Mouse (Mus musculus) cerebellum, postnatal 14 days (tissue): Measurements from ENCODE around the gene Nhs.

Experiments
- DNase-seq, 2 experiments: peaks; one replicate each; pipeline ENCODE4 v3.0.0; 2021; ENCODE audit warnings: mixed read lengths in 2 of 2

The Nhs gene

DNA sequence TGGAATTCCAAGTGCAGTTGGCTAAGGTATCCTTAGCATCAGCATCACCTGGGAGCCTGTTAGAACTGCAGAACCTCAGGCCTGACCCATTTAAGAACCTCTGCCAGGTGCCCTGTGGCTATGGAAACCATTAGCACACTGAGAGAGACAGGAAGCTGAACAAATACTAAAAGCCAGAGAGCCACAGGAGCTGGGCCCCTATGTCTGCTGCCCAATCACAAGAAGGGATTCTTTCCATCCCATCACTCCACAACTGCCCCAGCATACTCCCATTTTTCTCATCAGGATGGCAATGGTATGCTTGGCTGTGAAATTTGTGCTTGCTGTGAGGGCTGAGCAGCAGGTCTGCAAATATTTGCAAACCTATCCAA lies 232.9 kb downstream of the Nhs start:
- peak; percentile 6 to 10 for DNase-seq

DNA sequence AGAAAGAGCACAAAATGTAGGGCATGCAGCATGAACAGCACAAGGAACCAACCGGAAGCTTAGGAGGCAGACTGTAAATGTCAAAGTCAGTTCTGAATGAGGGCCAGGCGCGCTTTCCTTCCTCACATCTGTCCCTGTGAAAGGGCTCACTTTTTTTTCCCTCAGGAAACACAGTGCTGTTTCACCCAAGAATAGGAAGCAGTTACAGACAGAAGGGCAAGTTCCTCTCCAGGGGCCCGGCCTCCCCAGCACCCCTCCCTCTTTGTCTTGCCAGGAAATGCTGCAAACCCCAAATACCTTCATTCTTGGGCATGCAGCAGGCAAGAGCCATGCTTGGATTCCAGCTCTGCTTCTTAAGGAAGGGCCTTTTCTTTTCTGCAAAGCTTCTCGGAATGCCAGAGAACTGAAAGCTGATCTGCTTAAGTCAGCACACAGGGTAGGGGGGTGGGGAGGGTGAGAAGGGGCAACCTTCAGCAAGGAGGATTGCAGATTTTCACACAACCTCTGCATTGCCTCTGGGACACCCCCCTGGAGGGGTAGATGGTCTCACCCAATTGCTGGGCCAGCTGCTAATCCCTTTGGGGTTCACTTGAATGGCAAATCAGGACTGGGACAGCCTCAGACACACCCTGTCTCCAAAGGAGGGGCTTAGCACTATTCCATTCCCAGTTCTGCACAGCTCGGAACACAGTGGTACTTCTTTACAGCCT lies 233.4 kb downstream of the Nhs start:
- no peak for DNase-seq

DNA sequence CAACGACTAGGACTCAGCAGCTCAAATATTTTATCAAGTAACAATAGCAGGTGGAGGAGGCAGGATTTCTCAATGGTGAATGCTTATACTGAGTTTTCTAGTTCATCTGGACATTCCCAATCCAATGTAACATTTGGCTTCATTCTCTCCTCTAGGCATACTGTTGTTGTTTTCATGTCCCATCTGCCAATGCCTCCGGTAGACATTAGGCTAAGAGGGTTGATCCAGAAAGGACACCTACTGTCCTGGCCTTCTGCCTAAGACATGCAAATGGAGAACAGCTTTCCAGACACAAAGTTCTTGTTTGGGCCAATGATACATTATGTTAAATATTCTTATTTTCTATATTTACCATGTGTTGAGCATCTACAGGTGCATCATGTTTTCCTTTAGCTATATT lies 236.9 kb downstream of the Nhs start:
- peak; percentile 33 to 43 for DNase-seq

GRCm38 (mm10) chrX:161921581-161921980 lies 237.9 kb downstream of the Nhs start:
- no peak for DNase-seq

DNA sequence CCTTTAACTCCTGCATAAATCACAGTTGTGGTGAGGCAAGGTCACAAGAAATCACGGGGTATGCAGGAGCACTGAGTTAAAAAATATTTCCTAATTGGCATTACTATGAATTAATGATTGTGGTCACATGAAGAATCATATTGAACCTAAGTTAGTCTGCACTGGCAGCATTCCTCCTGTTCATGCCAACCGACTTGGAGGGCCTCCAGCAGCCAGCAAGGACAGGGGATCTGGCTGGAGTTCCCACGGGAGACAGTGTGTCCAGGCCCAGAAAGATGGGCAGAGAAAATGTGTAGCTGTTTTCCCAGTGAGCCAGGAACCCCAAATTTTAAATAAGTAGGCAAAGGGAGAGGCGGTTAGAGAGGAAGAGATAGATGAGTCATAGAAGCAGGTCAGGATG lies 249.6 kb downstream of the Nhs start:
- peak; percentile 42 to 48 for DNase-seq

- DNase-seq: peak; percentile 29 to 40
Observed at GRCm38 (mm10) chrX:161908652-161909403, 250.7 kb downstream of the Nhs start.

GRCm38 (mm10) chrX:161907595-161908592 lies 251.6 kb downstream of the Nhs start:
- peak; percentile 23 to 28 for DNase-seq

DNA sequence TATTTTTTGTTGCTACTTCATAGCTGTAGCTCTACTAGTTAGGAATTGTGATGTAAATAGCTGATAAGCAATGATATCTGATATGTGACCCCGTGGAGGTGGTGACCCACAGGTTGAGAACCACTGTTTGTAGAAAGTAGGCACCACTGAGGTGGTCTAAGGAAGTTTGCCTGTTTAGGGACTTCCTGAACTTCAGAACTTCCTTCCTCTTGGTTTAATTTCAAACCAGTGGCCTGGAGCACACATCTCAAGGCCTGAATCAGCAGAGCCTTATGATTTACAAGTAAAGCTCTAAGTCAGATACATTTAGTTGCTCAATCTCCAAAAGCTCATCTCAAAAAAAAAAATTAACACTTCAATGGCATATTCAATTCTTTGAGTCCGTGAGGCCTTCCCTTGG lies 265.1 kb downstream of the Nhs start:
- DNase-seq: no peak

GRCm38 (mm10) chrX:161883661-161884060 lies 275.9 kb downstream of the Nhs start:
- peak; percentile 7 to 18 for DNase-seq

DNA sequence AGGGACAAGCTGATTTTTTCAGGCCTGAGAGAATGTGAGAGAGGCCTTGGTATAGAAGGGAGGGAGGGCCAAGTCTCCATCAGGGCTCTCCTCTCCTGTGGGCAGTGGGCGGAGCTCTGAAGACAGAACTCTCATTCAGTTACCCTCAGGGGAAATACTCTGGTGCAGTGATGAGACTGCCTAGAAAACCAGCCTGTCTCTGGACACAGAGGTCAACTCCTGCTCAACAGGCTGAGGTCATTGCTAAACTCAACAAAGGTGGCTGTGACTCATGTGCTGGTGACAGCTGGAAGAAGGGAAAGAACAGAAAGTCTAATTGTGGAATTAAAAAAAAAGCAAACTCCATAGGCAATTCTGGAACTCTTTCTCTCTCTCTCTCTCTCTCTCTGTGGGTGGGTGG lies 282.4 kb downstream of the Nhs start:
- DNase-seq: no peak

DNA sequence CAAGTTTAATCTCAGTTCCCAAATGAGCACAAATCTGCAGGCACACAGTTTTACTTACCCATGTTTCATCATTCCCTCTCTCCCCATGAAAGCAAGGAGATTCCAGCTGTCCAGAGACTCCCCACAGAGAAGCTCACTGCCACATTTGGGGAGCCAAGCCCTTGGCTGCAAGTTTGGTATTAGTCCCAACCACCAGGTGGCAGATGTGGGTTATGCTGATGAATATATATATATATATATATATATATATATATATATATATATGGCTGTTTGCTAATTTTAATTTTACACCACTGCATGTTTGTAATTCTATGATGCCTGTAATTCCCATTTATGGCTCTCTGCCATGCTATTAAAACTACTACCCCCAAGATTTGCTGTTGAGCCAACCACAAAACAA lies 286.0 kb downstream of the Nhs start:
- DNase-seq: peak; percentile 10 to 49

DNA sequence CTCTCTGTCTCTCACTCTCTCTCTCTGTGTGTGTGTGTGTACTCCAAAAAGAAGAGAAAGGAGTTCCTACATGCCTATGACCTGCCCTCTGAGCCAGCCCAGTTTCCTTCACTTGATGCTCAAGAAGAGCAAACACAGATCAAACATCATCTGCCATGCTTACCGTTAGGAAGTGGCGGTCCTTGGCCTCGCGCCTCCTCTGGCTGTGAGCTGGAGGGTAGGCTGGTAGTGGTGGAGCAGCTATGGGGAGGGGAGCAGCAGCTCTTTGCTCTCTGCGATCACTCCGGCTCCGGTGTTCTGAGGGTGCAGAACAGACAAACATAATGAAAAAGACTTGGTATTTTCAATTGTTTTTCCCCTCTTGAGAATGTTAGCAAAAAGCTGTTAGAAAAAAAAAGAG lies 288.2 kb downstream of the Nhs start:
- DNase-seq: peak; percentile 33 to 54

DNA sequence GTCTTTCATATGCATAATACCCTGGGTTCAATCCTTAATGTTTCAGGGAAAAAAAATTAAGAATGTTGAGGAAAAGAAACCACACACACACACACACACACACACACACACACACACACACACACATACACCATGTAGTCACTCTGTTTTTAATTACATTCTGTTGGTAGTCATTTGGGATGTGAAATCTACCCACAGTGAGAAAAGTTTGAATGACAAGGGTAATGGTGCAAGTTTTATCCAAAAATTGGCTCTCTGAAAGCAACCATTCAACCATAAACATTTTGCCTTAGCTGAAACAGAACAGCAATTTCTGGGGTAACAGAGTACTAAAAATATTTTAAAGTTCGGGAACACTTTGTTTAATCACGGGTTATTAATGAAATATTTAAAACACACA lies 303.9 kb downstream of the Nhs start:
- DNase-seq: no peak

DNA sequence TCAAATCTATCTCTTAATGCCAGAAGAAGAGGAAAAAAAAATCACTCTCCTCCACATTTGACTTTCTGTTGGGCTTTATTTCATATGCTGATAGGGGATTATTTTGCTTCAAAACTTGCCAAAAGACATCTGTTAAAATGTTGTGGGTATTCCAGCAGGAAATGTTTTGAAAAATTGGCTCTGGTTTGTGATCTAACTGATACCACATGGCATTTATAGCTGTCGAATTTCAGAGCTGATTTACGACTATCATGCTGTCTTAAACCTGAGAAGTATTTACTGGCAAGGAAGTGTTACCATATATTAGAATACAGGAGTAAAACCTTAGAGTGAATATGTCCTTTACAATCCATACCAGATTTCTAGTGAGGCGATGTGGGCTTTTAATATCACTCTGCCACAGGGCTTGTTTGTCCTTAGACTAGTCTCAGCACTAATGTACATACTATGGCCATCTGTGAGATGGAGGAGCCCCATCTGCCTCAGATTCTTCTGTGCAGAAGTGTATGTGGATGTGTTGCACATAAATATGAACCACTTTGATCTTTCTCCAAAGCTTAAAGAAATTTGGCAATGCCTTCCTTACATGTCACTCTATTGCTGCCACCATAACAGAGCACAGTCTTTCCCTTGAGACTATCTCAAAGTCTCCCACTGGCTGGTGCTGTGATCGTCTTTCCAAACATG lies 305.8 kb downstream of the Nhs start:
- DNase-seq: no peak

DNA sequence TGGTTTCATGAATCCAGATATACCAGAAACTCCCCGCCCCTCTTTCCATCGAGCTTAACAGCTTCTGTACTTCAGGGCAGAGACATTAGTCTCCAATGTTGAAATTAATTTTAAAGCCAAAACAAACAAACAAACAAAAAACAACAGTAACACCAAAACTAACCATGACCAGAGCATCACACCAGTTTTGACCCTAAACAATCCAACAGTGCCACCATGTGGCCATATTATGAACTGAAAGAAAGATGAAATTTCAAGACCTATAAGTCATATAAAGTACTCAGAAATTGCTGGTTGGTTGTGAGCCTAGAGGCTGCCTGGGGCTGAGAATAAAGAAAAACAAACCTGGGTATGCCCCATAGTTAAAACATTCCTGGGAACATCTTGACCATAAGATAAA lies 333.3 kb downstream of the Nhs start:
- peak; percentile 62 to 70 for DNase-seq

DNA sequence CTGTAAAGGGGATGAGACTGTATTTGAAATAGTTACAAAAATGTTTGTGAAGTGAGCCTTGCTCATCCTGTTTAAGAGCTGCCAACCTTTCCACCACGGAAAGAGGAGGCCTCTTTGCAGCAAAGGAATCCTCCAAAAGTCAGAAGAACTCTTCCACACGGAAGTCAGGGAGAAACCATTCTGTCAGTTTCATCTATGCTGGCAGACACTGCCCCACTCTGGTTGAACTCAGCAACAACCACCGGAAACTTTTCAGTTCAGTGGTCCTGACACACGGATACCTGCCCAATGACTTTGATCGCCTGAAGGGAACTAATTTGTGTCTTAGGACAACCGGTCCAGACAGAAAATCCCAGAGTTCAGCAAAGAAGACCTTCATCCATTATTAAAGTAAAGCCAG lies 369.3 kb downstream of the Nhs start:
- peak; percentile 57 to 63 for DNase-seq
